Mouse (Mus musculus): ENCODE measurements around the gene Arl4a. TPM values are rescaled to one million over a fixed set of nuclear protein-coding genes. Genes with fewer than 3 reads are reported as not detected.

The Arl4a gene
- total and polyA plus RNA-seq, 3 experiments = 24.3 to 25.4 (median 24.6) TPM

- in situ Hi-C loops (cut with MboI; ENCODE audit: low pct_ligation_motif_present, low pct_unique_long_range_greater_than_20kb, low sequenced_read_pairs) (no loop called here), dilution Hi-C loops (cut with MboI; ENCODE audit: extremely low pct_ligation_motif_present, extremely low pct_unique_long_range_greater_than_20kb, low sequenced_read_pairs) (no loop called here)
- Histone ChIP-seq H3K4me3 (replicated peaks in 1 of 3; ENCODE audit: low read depth in 2 of 3, low read length in 2 of 3, poor library complexity in 1 of 3) (no peak overlapping the region), H3K4me1 (ENCODE audit: control insufficient read depth in 1 of 2, insufficient read depth in 2 of 2) (peaks cover 26 to 39% of the 10 kb centered on the region in 2 experiments), H3K4me2 (ENCODE audit: insufficient read depth, low read depth, poor library complexity, severe bottlenecking) (peak overlapping the region; percentile 92), H3K27me3 (replicated peaks) (no peaks in the 10 kb centered on the region), H3K9me3 (replicated peaks; ENCODE audit: low read length) (no peaks in the 10 kb centered on the region), H3K9ac (ENCODE audit: insufficient read depth, low read depth) (peak overlapping the region; percentile 45), H3K27ac (ENCODE audit: insufficient read depth, low read depth) (peak overlapping the region; percentile 85), H3K79me2 (replicated peaks; ENCODE audit: control insufficient read depth, extremely low read depth, insufficient read depth, poor library complexity, severe bottlenecking) (no peaks in the 10 kb centered on the region), H3K36me3 (replicated peaks in 1 of 2; ENCODE audit: control insufficient read depth in 1 of 2, insufficient read depth in 1 of 2, low read length in 1 of 2) (no peaks in the 10 kb centered on the region)
- TF ChIP-seq MYC (IDR thresholded peaks at IDR 0.05; ENCODE audit: low read depth, low read length) = peak; percentile 87
- 0 out of 2 replicates have a peak, but pooled peaks have one; percentile 31 for TF ChIP-seq KAT2A (IDR thresholded peaks at IDR 0.05; ENCODE audit: insufficient replicate concordance, low read length)
- TF ChIP-seq TBP (conservative IDR thresholded peaks at IDR 0.05; ENCODE audit: low read depth, low read length) = no peak
- TF ChIP-seq CTCF (conservative IDR thresholded peaks at IDR 0.05 in 1 of 2, IDR thresholded peaks at IDR 0.05 in 1 of 2; ENCODE audit: low read depth in 2 of 2, low read length in 2 of 2) = no peak
- no peak for TF ChIP-seq POLR2AphosphoS2 (IDR thresholded peaks at IDR 0.05; ENCODE audit: low read depth, low read length)
- peak; percentile 99 for TF ChIP-seq EP300 (IDR thresholded peaks at IDR 0.05; ENCODE audit: low read length)
- TF ChIP-seq PAX5 (IDR thresholded peaks at IDR 0.05; ENCODE audit: low read length) = no peak
- TF ChIP-seq USF2 (conservative IDR thresholded peaks at IDR 0.05; ENCODE audit: low read depth, low read length) = no peak
- peak; percentile 91 for TF ChIP-seq MAFK (IDR thresholded peaks at IDR 0.05; ENCODE audit: insufficient replicate concordance, low read length)
- TF ChIP-seq GABPA (IDR thresholded peaks at IDR 0.05; ENCODE audit: insufficient replicate concordance, low read depth, low read length) = no peak
- no peak; the same call in 1 of the 2 replicates for TF ChIP-seq MXI1 (IDR thresholded peaks at IDR 0.05; ENCODE audit: low read depth, low read length)
- no peak for TF ChIP-seq USF1 (IDR thresholded peaks at IDR 0.05; ENCODE audit: low read depth, low read length)
- TF ChIP-seq ZNF384 (IDR thresholded peaks at IDR 0.05; ENCODE audit: low read depth, low read length) = peak; percentile 86
- peak; percentile 98 for TF ChIP-seq RCOR1 (conservative IDR thresholded peaks at IDR 0.05; ENCODE audit: low read depth, low read length)
- TF ChIP-seq POLR2A (IDR thresholded peaks at IDR 0.05; ENCODE audit: low read depth, low read length) = no peak
- peak; percentile 52; the same call in 1 of the 2 replicates for TF ChIP-seq HCFC1 (IDR thresholded peaks at IDR 0.05; ENCODE audit: low read depth, low read length)
- no peak; the same call in 1 of the 2 replicates for TF ChIP-seq RAD21 (IDR thresholded peaks at IDR 0.05; ENCODE audit: low read depth, low read length)
- TF ChIP-seq UBTF (IDR thresholded peaks at IDR 0.05; ENCODE audit: low read depth, low read length) = no peak
- TF ChIP-seq SIN3A (IDR thresholded peaks at IDR 0.05; ENCODE audit: low read length) = peak; percentile 84
- 0 out of 2 replicates have a peak, but pooled peaks have one; percentile 14 for TF ChIP-seq NELFE (IDR thresholded peaks at IDR 0.05; ENCODE audit: low read depth, low read length)
- TF ChIP-seq ZKSCAN1 (IDR thresholded peaks at IDR 0.05; ENCODE audit: borderline replicate concordance, low read depth, low read length) = no peak
- peak; percentile 17; the same call in 1 of the 2 replicates for TF ChIP-seq SMC3 (IDR thresholded peaks at IDR 0.05; ENCODE audit: low read depth, low read length)
- TF ChIP-seq NRF1 (IDR thresholded peaks at IDR 0.05; ENCODE audit: low read depth, low read length) = no peak
- TF ChIP-seq MAZ (IDR thresholded peaks at IDR 0.05; ENCODE audit: low read depth, low read length) = 0 out of 2 replicates have a peak, but pooled peaks have one; percentile 84
- TF ChIP-seq E2F4 (IDR thresholded peaks at IDR 0.05; ENCODE audit: insufficient replicate concordance, low read depth, low read length) = no peak
- no peak for TF ChIP-seq ZMIZ1 (IDR thresholded peaks at IDR 0.05; ENCODE audit: low read depth, low read length)
- peak; percentile 100 for TF ChIP-seq IRF4 (IDR thresholded peaks at IDR 0.05; ENCODE audit: low read depth, low read length)
- TF ChIP-seq ZC3H11A (IDR thresholded peaks at IDR 0.05; ENCODE audit: low read depth, low read length) = no peak
- TF ChIP-seq JUN (IDR thresholded peaks at IDR 0.05; ENCODE audit: insufficient read depth, low read depth, low read length) = peak; percentile 96
- TF ChIP-seq ETS1 (conservative IDR thresholded peaks at IDR 0.05; ENCODE audit: low read depth, low read length) = peak; percentile 97
- TF ChIP-seq MAX (IDR thresholded peaks at IDR 0.05; ENCODE audit: low read length) = peak; percentile 68
- peak; percentile 40; the same call in 1 of the 2 replicates for TF ChIP-seq ELF1 (IDR thresholded peaks at IDR 0.05; ENCODE audit: low read depth, low read length)
- TF ChIP-seq CHD2 (IDR thresholded peaks at IDR 0.05; ENCODE audit: low read length) = peak; percentile 88
- TF ChIP-seq JUND (conservative IDR thresholded peaks at IDR 0.05; ENCODE audit: low read depth, low read length) = peak; percentile 95
- TF ChIP-seq MEF2A (IDR thresholded peaks at IDR 0.05; ENCODE audit: borderline replicate concordance, low read depth, low read length) = peak; percentile 95
- TF ChIP-seq TCF12 (IDR thresholded peaks at IDR 0.05; ENCODE audit: low read depth, low read length) = peak; percentile 98
- peak; percentile 99 for TF ChIP-seq BHLHE40 (IDR thresholded peaks at IDR 0.05; ENCODE audit: low read depth, low read length)
- peak; percentile 67 for TF ChIP-seq CHD1 (IDR thresholded peaks at IDR 0.05; ENCODE audit: low read depth, low read length)
- peak; percentile 81 for DNase-seq (ENCODE audit: extremely low read depth)
Observed at GRCm38 (mm10) chr12:40008459-40008858, 29.4 kb downstream of the Arl4a start.

All from CH12.LX (cell line).